Mouse (Mus musculus): Measurements from ENCODE around the gene Dnmbp. TPM values are rescaled to one million over a fixed set of nuclear protein-coding genes. Genes with fewer than 3 reads are reported as not detected.

Dnmbp gene
- polyA plus RNA-seq, 1 experiment from 2014 or later: 28.0 TPM

DNA sequence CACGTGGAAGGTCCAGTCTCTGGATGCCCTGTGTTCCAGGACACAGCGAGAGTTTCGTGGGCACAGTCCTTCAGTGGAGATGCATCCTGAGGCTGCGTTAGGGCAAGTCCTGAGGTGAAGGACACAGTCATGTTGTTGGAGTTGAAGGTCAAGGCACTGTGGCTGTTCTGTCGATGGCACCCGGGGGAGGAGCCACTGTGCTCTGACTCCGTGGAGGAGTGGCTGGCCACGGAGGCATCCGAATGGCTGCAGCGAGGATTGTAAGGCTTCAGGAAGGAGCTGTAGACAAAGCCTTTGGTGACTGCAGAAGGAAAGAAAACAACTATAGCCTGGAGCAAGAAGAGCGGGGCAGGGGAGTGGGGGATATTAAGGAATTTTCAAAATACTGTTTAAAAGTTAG lies 90.0 kb downstream of the Dnmbp start:
- Histone ChIP-seq H3K27ac (ENCODE audit: low read length) (no peak overlapping the region), H3K9ac (replicated peaks; ENCODE audit: low read depth, low read length) (no peak overlapping the region), H3K36me3 (ENCODE audit: control insufficient read depth, insufficient read depth, low read length) (peaks cover 82% of the 10 kb centered on the region), H3K9me3 (ENCODE audit: control insufficient read depth, low read depth, low read length) (no peaks in the 10 kb centered on the region), H3K4me3 (ENCODE audit: low read depth, low read length) (no peak overlapping the region), H3K4me2 (replicated peaks; ENCODE audit: low read depth, low read length) (no peak overlapping the region), H3K4me1 (ENCODE audit: control insufficient read depth, insufficient read depth, low read length) (no peaks in the 10 kb centered on the region), H3K27me3 (ENCODE audit: control insufficient read depth, insufficient read depth, low read length) (no peaks in the 10 kb centered on the region)
- no peak for ATAC-seq (ENCODE audit: insufficient number of reproducible peaks, insufficient read depth, low FRiP score, low read depth)
- whole genome bisulfite sequencing: 89% methylated on average over 11 of the region's 11 CpGs

DNA sequence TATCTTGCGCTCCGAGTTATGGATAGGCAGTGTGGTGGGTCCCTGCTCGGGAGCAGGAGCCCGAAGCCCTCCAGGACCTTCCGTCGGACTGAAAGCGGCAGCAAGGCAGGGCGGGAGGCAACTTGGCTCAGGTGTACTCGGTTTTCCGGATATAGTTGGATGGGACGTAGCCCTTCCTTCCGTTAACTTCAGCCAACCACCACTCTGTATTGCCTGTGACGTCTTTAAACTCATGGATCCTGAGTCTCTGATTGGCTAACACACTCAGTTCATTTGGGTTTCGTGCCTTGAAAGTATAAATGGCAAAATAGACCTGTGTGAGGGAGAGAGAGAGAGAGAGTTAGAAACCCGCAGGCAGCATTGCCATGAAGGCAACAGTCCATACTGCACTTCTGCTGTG lies 92.0 kb downstream of the Dnmbp start:
- Histone ChIP-seq H3K27ac (ENCODE audit: low read length) (no peak overlapping the region), H3K4me2 (replicated peaks; ENCODE audit: low read depth, low read length) (no peak overlapping the region), H3K9me3 (ENCODE audit: control insufficient read depth, low read depth, low read length) (no peaks in the 10 kb centered on the region), H3K27me3 (ENCODE audit: control insufficient read depth, insufficient read depth, low read length) (no peaks in the 10 kb centered on the region), H3K36me3 (ENCODE audit: control insufficient read depth, insufficient read depth, low read length) (peaks cover 63% of the 10 kb centered on the region), H3K4me3 (ENCODE audit: low read depth, low read length) (no peak overlapping the region), H3K4me1 (ENCODE audit: control insufficient read depth, insufficient read depth, low read length) (no peaks in the 10 kb centered on the region), H3K9ac (replicated peaks; ENCODE audit: low read depth, low read length) (no peak overlapping the region)
- 95% methylated on average over 15 of the region's 15 CpGs for WGBS
- no peak for ATAC-seq (ENCODE audit: insufficient number of reproducible peaks, insufficient read depth, low FRiP score, low read depth)

DNA sequence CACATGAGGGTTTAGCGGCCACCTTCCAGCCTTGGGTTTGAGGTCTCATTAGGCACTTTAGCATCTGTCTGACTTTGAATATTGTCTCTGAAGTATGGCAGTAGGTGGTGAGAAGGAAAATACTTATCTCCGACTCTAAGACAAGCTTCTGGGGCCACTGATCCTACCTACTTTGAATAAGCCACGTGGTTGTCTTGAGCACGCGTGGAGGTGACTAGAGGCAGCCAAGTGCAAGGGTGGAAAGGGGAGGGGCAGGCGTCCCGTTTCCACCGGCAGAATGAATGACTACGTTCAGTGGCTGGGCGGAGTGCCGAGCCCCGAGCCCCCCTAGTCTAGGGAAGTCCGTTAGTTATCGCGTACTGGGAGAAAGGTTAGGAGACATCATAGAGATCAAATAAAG lies 92.9 kb downstream of the Dnmbp start:
- WGBS: 79% methylated on average over 15 of the region's 15 CpGs
- peaks cover 59% of the 10 kb centered on the region for H3K36me3 ChIP-seq (ENCODE audit: control insufficient read depth, insufficient read depth, low read length)
- no peak for ATAC-seq (ENCODE audit: insufficient number of reproducible peaks, insufficient read depth, low FRiP score, low read depth)

DNA sequence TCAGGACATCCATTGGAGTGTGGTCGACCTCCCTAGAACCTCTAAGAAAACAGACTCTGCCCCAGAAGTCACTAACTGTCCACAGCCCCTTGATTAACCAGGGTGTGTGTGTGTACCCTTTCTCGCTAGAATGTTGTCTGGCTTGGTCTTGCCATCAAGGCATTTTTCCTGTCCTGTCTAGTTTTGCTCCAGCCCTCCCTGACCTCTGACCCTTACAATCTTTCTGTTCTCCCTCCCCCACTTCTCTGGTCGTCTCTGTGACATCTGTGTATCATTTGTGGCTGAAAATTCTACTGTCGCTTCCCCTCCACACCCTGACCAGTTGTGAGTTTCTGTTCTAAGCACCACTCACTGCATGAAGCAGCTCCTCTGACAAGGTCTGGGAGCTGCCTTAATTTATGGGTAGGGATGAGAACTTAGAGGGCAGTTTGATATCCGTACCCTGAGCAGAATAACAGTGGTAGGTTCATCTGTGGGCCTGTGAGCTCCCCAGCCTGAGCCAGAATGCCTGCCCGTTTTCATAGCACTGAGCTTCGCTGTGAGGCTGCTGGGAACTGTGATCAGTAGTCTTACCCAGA lies 94.6 kb downstream of the Dnmbp start:
- H3K4me1 ChIP-seq (ENCODE audit: control insufficient read depth, insufficient read depth, low read length): no peaks in the 10 kb centered on the region
- no peak overlapping the region for H3K27ac ChIP-seq (ENCODE audit: low read length)
- no peaks in the 10 kb centered on the region for H3K27me3 ChIP-seq (ENCODE audit: control insufficient read depth, insufficient read depth, low read length)
- H3K4me2 ChIP-seq (replicated peaks; ENCODE audit: low read depth, low read length): no peak overlapping the region
- no peak for ATAC-seq (ENCODE audit: insufficient number of reproducible peaks, insufficient read depth, low FRiP score, low read depth)
- no peaks in the 10 kb centered on the region for H3K9me3 ChIP-seq (ENCODE audit: control insufficient read depth, low read depth, low read length)
- H3K9ac ChIP-seq (replicated peaks; ENCODE audit: low read depth, low read length): no peak overlapping the region
- WGBS: 44% methylated on average over 7 of the region's 7 CpGs
- peaks cover 44% of the 10 kb centered on the region for H3K36me3 ChIP-seq (ENCODE audit: control insufficient read depth, insufficient read depth, low read length)
- no peak overlapping the region for H3K4me3 ChIP-seq (ENCODE audit: low read depth, low read length)

More for the DNA sequence above, 92.9 kb downstream of the Dnmbp start:
- no peaks in the 10 kb centered on the region for H3K4me1 ChIP-seq (ENCODE audit: control insufficient read depth, insufficient read depth, low read length)
- no peak overlapping the region for H3K4me3 ChIP-seq (ENCODE audit: low read depth, low read length)
- no peaks in the 10 kb centered on the region for H3K9me3 ChIP-seq (ENCODE audit: control insufficient read depth, low read depth, low read length)
- no peak overlapping the region for H3K9ac ChIP-seq (replicated peaks; ENCODE audit: low read depth, low read length)
- H3K27me3 ChIP-seq (ENCODE audit: control insufficient read depth, insufficient read depth, low read length): no peaks in the 10 kb centered on the region
- H3K4me2 ChIP-seq (replicated peaks; ENCODE audit: low read depth, low read length): no peak overlapping the region
- H3K27ac ChIP-seq (ENCODE audit: low read length): no peak overlapping the region

DNA sequence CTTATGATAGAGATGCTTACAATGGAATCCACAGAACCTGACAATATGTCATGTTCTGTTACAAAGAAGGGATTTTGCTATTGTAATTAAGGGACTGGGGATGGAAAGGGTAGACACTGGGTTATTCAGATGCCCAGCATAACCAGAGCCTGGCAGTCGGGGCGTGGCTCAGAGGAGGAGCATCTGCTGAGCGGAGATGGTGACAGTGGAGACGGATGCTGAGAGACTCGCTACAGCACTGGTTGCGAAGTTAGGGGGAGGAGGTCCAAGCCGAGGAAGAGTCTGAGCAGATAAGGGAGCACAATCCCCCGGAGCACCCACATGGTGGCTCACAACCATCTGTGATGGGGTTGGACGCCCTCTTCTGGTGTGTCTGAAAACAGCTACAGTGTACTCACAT lies 96.8 kb downstream of the Dnmbp start:
- no peak for ATAC-seq (ENCODE audit: insufficient number of reproducible peaks, insufficient read depth, low FRiP score, low read depth)
- no peak overlapping the region for H3K27ac ChIP-seq (ENCODE audit: low read length)
- H3K9ac ChIP-seq (replicated peaks; ENCODE audit: low read depth, low read length): no peak overlapping the region
- 80% methylated on average over 9 of the region's 9 CpGs for WGBS
- no peaks in the 10 kb centered on the region for H3K9me3 ChIP-seq (ENCODE audit: control insufficient read depth, low read depth, low read length)
- H3K36me3 ChIP-seq (ENCODE audit: control insufficient read depth, insufficient read depth, low read length): peaks cover 24% of the 10 kb centered on the region
- H3K4me1 ChIP-seq (ENCODE audit: control insufficient read depth, insufficient read depth, low read length): no peaks in the 10 kb centered on the region
- H3K4me3 ChIP-seq (ENCODE audit: low read depth, low read length): no peak overlapping the region
- H3K4me2 ChIP-seq (replicated peaks; ENCODE audit: low read depth, low read length): no peak overlapping the region
- H3K27me3 ChIP-seq (ENCODE audit: control insufficient read depth, insufficient read depth, low read length): no peaks in the 10 kb centered on the region

DNA sequence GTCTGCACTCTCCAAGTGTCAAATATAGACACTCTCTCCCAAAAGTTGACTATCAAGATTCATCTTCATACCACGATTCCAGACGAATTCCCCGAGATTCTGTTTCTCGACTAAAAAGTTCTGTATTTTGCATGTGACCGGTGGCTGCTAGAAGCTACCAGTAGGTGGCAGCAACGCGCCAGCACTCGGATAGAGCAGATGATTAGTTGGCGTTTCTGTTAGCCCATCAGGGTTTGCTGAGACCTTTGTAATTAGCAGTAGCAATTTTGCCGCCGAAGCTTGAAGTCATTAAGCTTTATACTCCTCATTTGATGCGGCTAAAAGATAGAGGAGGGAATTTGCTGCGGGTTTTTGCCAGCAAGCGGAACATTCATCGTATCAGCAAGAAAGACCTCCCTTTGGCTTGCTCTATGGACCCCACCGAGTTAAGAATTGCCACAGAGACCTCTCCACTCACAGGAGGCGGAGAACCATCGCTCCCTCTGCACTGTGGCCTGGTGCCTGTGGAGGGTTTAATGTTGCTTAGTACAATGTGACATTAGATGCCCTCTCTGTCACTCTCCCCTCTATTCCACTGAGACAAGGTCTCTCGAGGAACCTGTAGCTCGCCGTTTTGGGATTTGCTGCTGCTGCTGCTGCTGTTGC lies 107.4 kb downstream of the Dnmbp start:
- H3K4me3 ChIP-seq (ENCODE audit: low read depth, low read length): no peak overlapping the region
- no peak overlapping the region for H3K4me2 ChIP-seq (replicated peaks; ENCODE audit: low read depth, low read length)
- WGBS: 31% methylated on average over 21 of the region's 21 CpGs
- no peaks in the 10 kb centered on the region for H3K27me3 ChIP-seq (ENCODE audit: control insufficient read depth, insufficient read depth, low read length)
- H3K36me3 ChIP-seq (ENCODE audit: control insufficient read depth, insufficient read depth, low read length): no peaks in the 10 kb centered on the region
- no peak overlapping the region for H3K9ac ChIP-seq (replicated peaks; ENCODE audit: low read depth, low read length)
- ATAC-seq (ENCODE audit: insufficient number of reproducible peaks, insufficient read depth, low FRiP score, low read depth): no peak
- H3K27ac ChIP-seq (ENCODE audit: low read length): no peak overlapping the region
- no peaks in the 10 kb centered on the region for H3K9me3 ChIP-seq (ENCODE audit: control insufficient read depth, low read depth, low read length)
- no peaks in the 10 kb centered on the region for H3K4me1 ChIP-seq (ENCODE audit: control insufficient read depth, insufficient read depth, low read length)

DNA sequence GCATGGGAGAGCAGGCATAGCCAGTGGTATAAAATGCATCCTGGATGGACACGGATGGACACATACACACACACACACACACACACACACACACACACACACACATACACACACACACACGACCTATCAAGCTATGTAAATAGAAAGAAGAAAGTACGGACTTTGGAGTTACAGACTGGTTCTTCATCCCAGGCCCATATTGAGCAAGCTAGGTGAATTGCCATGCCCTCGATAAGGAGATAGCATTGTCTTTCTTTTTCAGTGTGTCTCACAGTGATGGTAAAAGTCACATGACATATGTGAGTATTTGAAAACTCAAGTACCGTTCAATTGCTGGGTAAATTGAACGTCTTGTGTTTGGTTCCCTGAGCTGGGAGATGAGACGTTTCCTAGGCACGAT lies 113.1 kb downstream of the Dnmbp start:
- H3K4me3 ChIP-seq (ENCODE audit: low read depth, low read length): no peak overlapping the region
- no peaks in the 10 kb centered on the region for H3K27me3 ChIP-seq (ENCODE audit: control insufficient read depth, insufficient read depth, low read length)
- H3K36me3 ChIP-seq (ENCODE audit: control insufficient read depth, insufficient read depth, low read length): no peaks in the 10 kb centered on the region
- no peak overlapping the region for H3K4me2 ChIP-seq (replicated peaks; ENCODE audit: low read depth, low read length)
- no peak overlapping the region for H3K9ac ChIP-seq (replicated peaks; ENCODE audit: low read depth, low read length)
- no peaks in the 10 kb centered on the region for H3K4me1 ChIP-seq (ENCODE audit: control insufficient read depth, insufficient read depth, low read length)
- H3K9me3 ChIP-seq (ENCODE audit: control insufficient read depth, low read depth, low read length): no peaks in the 10 kb centered on the region
- ATAC-seq (ENCODE audit: insufficient number of reproducible peaks, insufficient read depth, low FRiP score, low read depth): no peak
- no peak overlapping the region for H3K27ac ChIP-seq (ENCODE audit: low read length)
- 63% methylated on average over 8 of the region's 8 CpGs for WGBS

DNA sequence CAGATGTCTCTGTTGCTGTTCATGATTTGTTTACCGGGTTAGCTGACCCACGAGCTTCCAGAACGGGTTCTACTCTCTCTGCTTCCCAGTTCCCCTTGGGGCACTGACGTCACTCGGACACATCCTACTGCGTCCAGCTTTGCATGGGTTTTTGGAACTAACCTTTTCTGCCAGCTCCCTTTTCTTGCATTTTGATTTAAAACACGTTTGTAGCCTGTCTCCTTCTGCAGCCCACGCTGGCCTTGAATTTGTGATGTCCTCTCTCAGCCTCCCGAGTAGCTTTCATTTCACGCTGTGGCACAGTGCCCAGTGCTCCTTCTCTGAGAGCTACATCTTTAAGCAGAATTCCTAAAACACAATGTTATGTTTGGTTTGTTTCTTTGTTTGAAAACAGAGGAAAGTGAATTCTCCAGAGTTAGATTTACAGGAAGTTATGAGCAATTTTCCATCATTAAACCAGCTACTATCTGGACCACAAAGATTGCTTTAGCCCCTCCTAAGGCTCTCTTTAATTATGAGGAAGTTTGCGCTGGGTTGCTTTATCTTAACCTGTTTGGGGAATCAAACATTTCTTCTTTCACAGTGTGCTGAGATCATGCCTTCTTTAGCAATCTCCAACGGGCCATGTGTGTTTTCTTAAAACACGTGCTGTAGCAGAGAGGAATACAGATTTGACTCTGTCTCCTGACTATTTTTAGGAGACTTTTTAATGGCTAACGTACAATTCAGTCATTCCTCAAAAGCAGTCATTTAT lies 124.2 kb downstream of the Dnmbp start:
- no peaks in the 10 kb centered on the region for H3K27me3 ChIP-seq (ENCODE audit: control insufficient read depth, insufficient read depth, low read length)
- ATAC-seq (ENCODE audit: insufficient number of reproducible peaks, insufficient read depth, low FRiP score, low read depth): no peak
- peaks cover 6% of the 10 kb centered on the region; the same call in 1 of the 2 replicates for H3K4me1 ChIP-seq (ENCODE audit: control insufficient read depth, insufficient read depth, low read length)
- WGBS: 45% methylated on average over 14 of the region's 14 CpGs
- H3K4me2 ChIP-seq (replicated peaks; ENCODE audit: low read depth, low read length): no peak overlapping the region
- H3K9ac ChIP-seq (replicated peaks; ENCODE audit: low read depth, low read length): no peak overlapping the region
- no peaks in the 10 kb centered on the region for H3K36me3 ChIP-seq (ENCODE audit: control insufficient read depth, insufficient read depth, low read length)
- peak overlapping the region; percentile 35; the same call in 1 of the 2 replicates for H3K27ac ChIP-seq (ENCODE audit: low read length)
- no peaks in the 10 kb centered on the region for H3K9me3 ChIP-seq (ENCODE audit: control insufficient read depth, low read depth, low read length)
- no peak overlapping the region for H3K4me3 ChIP-seq (ENCODE audit: low read depth, low read length)

Measured in stomach, embryonic 14.5 days (tissue).